Mouse (Mus musculus) stomach, postnatal 0 days (tissue): ENCODE measurements at regions not wholly inside any gene's neighbourhood (a gene's known extent, or its start where the extent isn't known, plus 50 kb on each side); places are given as distances from the start of the nearest gene placed in this dataset.
"Not testable (repeated sequence)": the region's sequence is repeated elsewhere in the genome, so short reads cannot be mapped to it uniquely, and the experiment has no call there.

Experiments used
- ATAC-seq: fragments of 200-750 bp; cut with Nextera tagmentation; 2 replicates; pipeline ENCODE4 v1.8.0; 2017; ENCODE audit not compliant: low FRiP score, low TSS enrichment
- DNase-seq: peaks from one replicate; pipeline ENCODE4 v3.0.0-alpha.2; 2016; ENCODE audit warnings: low spot score
- H3K27ac ChIP-seq: fragments of 300-500 bp; sonication (generic); replicated peaks from 2 replicates; pipeline ENCODE4 v1.5.1; 2014; ENCODE audit warnings: mild to moderate bottlenecking, control low read depth
- H3K27me3 ChIP-seq: fragments of 300-500 bp; sonication (generic); 2 replicates; pipeline ENCODE4 v1.6.1; 2014; ENCODE audit warnings: low read length; ENCODE audit not compliant: control insufficient read depth, insufficient read depth
- H3K36me3 ChIP-seq: fragments of 300-500 bp; sonication (generic); 2 replicates; pipeline ENCODE4 v1.6.1; 2014; ENCODE audit warnings: low read length, mixed read lengths; ENCODE audit not compliant: control insufficient read depth, insufficient read depth
- H3K4me1 ChIP-seq: fragments of 300-500 bp; sonication (generic); replicated peaks from 2 replicates; pipeline ENCODE4 v1.6.1; 2014; ENCODE audit warnings: antibody characterized with exemption; ENCODE audit not compliant: control insufficient read depth, insufficient read depth
- H3K4me2 ChIP-seq: fragments of 300-500 bp; sonication (generic); replicated peaks from 2 replicates; pipeline ENCODE4 v1.6.1; 2014; ENCODE audit warnings: low read depth, mild to moderate bottlenecking, control low read depth, moderate library complexity
- H3K4me3 ChIP-seq: fragments of 300-500 bp; sonication (generic); 2 replicates; pipeline ENCODE4 v1.5.1; 2014; ENCODE audit warnings: low read depth, low read length, control low read depth
- H3K9ac ChIP-seq: fragments of 300-500 bp; sonication (generic); 2 replicates; pipeline ENCODE4 v1.6.1; 2014; ENCODE audit warnings: mild to moderate bottlenecking, low read length, control low read depth, mixed read lengths
- H3K9me3 ChIP-seq: fragments of 300-500 bp; sonication (generic); 2 replicates; pipeline ENCODE4 v1.6.1; 2016; ENCODE audit warnings: low read length; ENCODE audit not compliant: control insufficient read depth
- CTCF ChIP-seq: IDR thresholded peaks from 2 replicates; pipeline ENCODE4 v1.5.1; 2016; ENCODE audit warnings: antibody characterized with exemption, low read depth, mild to moderate bottlenecking, moderate library complexity
- EP300 ChIP-seq: optimal IDR thresholded peaks from 2 replicates; pipeline ENCODE3; 2016; ENCODE audit warnings: antibody characterized with exemption
- WGBS: fragments of 180-500 bp; shearing (Covaris S2); extraction: QIAGEN DNeasy Blood & Tissue Kit; methylation state at CpG from one replicate; pipeline ENCODE4 v1.1.7; 2014; 5-methylcytosine and 5-hydroxymethylcytosine counted together

GRCm38 (mm10) chr3:98968811-98969210, 75.8 kb upstream of the Hao2 start:
- ATAC-seq (no peak), DNase-seq (no peak)
- no peak overlapping the region for H3K4me2 ChIP-seq
- H3K9me3 ChIP-seq: no peaks in the 10 kb centered on the region
- H3K4me3 ChIP-seq: no peak overlapping the region
- no peaks in the 10 kb centered on the region for H3K27me3 ChIP-seq
- 25% methylated on average over 4 of the region's 4 CpGs for WGBS
- no peak overlapping the region for H3K27ac ChIP-seq
- TF ChIP-seq EP300: no peak
- H3K4me1 ChIP-seq: no peaks in the 10 kb centered on the region
- H3K36me3 ChIP-seq: no peaks in the 10 kb centered on the region
- H3K9ac ChIP-seq: no peak overlapping the region

GRCm38 (mm10) chr3:98975777-98976176, 82.7 kb upstream of the Hao2 start:
- Histone ChIP-seq H3K36me3 (no peaks in the 10 kb centered on the region), H3K9me3 (no peaks in the 10 kb centered on the region), H3K4me1 (no peaks in the 10 kb centered on the region), H3K4me3 (no peak overlapping the region), H3K9ac (no peak overlapping the region), H3K27me3 (no peaks in the 10 kb centered on the region), H3K4me2 (no peak overlapping the region), H3K27ac (no peak overlapping the region)
- TF ChIP-seq CTCF (peak; percentile 78), EP300 (no peak)
- DNase-seq: peak; percentile 16
- 4% methylated on average over 3 of the region's 3 CpGs for WGBS
- ATAC-seq: peak; percentile 57; the same call in 1 of the 2 replicates

- Histone ChIP-seq H3K27ac (no peak overlapping the region), H3K27me3 (no peaks in the 10 kb centered on the region), H3K4me1 (no peaks in the 10 kb centered on the region), H3K4me2 (no peak overlapping the region), H3K9me3 (no peaks in the 10 kb centered on the region), H3K36me3 (no peaks in the 10 kb centered on the region), H3K4me3 (no peak overlapping the region), H3K9ac (no peak overlapping the region)
- no peak for ATAC-seq
- WGBS: 96% methylated on average over 1 of the region's 1 CpGs
- DNase-seq: no peak
- TF ChIP-seq CTCF: no peak
- no peak for TF ChIP-seq EP300
Measured at GRCm38 (mm10) chr3:98982787-98983186, 89.7 kb upstream of the Hao2 start.

GRCm38 (mm10) chr3:98987266-98987665, 94.2 kb upstream of the Hao2 start:
- 63% methylated on average over 2 of the region's 2 CpGs for WGBS
- not testable (repeated sequence) for H3K4me2 ChIP-seq, H3K27me3 ChIP-seq, ATAC-seq, H3K27ac ChIP-seq, H3K4me3 ChIP-seq, H3K9me3 ChIP-seq, DNase-seq, H3K4me1 ChIP-seq, H3K36me3 ChIP-seq, H3K9ac ChIP-seq

GRCm38 (mm10) chr3:98990801-98991200, 97.8 kb upstream of the Hao2 start:
- Histone ChIP-seq H3K4me2 (no peak overlapping the region), H3K4me1 (no peaks in the 10 kb centered on the region), H3K9ac (no peak overlapping the region), H3K27ac (no peak overlapping the region), H3K27me3 (no peaks in the 10 kb centered on the region), H3K36me3 (no peaks in the 10 kb centered on the region), H3K4me3 (no peak overlapping the region), H3K9me3 (no peaks in the 10 kb centered on the region)
- ATAC-seq: no peak
- WGBS: 38% methylated on average over 10 of the region's 10 CpGs
- no peak for TF ChIP-seq EP300
- no peak for TF ChIP-seq CTCF
- DNase-seq: no peak

GRCm38 (mm10) chr3:98991276-98991675, 98.2 kb upstream of the Hao2 start:
- no peak overlapping the region for H3K27ac ChIP-seq
- no peaks in the 10 kb centered on the region for H3K9me3 ChIP-seq
- no peaks in the 10 kb centered on the region for H3K36me3 ChIP-seq
- DNase-seq (no peak), ATAC-seq (no peak)
- 80% methylated on average over 6 of the region's 6 CpGs for WGBS
- no peak overlapping the region for H3K4me3 ChIP-seq
- no peak overlapping the region for H3K9ac ChIP-seq
- no peaks in the 10 kb centered on the region for H3K4me1 ChIP-seq
- no peaks in the 10 kb centered on the region for H3K27me3 ChIP-seq
- H3K4me2 ChIP-seq: no peak overlapping the region
- TF ChIP-seq CTCF (no peak), EP300 (no peak)
